Mouse (Mus musculus): ENCODE measurements at regions not wholly inside any gene's neighbourhood (a gene's known extent, or its start where the extent isn't known, plus 50 kb on each side); places are given as distances from the start of the nearest gene placed in this dataset.

DNA sequence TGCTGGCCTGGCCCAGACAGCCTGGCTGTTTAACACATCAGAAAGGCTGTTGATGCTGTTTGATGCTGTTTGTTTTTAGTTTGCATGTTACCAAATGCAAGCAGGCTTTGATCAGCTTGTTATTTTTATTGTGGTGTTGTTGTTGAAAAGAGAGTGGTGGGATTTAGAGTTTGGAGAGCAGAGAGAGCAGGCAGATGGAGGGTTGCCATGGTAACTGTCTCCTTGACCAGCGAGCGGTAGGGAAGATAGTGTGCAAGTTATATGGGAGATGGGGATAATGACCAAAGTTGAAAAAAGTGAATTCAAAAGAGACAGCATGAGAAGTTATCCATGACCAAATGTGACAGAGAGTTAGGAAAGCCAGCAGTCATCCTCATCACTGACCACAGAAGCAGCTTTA, 83.3 kb downstream of the Cmc2 start:
- no peak for DNase-seq (ENCODE audit: low read depth, low spot score)

DNA sequence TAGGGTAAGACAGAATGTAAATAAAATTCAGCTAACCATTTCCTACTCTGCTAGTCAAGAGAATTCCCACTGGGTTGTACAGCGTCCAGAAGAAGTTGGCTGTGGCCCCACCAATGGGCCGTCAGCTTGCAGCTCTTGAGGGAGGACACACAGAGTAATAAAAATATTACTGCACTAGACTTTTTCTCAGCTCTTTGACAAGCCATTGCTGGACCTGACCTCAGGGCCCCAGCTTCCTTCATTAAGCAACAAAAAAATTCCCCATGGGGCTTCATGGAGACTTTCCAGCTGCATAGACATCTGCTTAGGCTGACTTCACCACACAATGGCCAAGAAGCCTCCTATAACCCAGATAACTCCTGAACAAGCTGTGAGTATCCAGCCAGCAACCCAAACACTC, 89.1 kb downstream of the Cmc2 start:
- DNase-seq (ENCODE audit: low read depth, low spot score): peak; percentile 74

DNA sequence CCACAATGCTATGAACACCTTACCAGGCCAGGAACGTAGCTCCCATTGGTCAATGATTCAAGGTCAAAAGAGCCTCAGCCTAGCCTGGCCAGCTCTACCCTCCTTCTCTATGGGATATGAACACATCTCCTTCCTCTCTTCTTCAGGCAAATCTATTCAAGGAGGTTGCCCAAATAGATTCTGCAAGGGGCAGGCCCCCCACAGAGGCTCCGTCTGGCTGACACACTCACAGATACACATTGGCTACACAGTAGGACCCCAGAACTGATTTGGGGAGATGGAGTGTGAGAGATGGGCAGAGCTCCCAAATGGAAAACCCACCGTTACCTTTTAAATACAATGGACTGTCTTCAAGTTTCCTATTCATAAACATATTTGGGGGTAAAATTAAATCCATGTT, 91.6 kb downstream of the Cmc2 start:
- no peak for DNase-seq (ENCODE audit: low read depth, low spot score)

DNA sequence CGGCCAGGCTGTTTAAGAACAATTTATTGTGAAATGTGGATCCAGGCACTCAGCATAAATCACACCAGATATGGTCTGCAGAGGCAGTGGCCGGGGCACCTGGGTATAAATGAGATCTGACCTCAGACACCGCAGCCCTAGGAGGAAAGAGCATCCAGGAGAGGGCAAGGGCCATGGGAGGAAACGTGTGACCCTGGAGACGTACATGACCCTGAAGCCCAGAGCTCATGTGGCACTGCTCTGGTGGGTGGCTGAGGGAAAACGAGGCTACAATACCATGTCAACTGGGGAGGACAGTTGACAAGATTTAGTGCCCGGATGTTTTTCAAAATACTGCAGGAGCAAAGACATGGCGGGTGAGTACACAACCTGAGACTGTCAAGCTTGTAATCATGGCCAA, 93.0 kb downstream of the Cmc2 start:
- no peak for DNase-seq (ENCODE audit: low read depth, low spot score)

DNA sequence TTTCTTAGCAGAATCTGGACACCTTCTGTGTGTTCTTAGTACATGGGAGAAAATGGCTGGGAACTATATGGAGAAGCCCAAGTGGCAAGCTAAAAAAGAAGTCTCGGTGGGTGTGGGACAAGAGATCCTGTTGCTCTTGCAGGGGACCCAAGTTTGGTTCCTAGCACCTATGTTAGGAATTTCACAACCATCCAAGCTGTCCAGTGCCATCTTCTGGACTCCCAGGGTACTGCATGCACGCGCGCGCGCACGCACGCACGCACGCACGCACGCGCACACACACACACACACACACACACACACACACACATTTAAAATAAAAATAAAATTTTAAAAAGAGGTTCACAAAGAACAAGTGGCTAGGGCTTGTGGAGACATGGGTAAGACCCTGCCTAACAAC, 94.1 kb downstream of the Cmc2 start:
- no peak for DNase-seq (ENCODE audit: low read depth, low spot score)

DNA sequence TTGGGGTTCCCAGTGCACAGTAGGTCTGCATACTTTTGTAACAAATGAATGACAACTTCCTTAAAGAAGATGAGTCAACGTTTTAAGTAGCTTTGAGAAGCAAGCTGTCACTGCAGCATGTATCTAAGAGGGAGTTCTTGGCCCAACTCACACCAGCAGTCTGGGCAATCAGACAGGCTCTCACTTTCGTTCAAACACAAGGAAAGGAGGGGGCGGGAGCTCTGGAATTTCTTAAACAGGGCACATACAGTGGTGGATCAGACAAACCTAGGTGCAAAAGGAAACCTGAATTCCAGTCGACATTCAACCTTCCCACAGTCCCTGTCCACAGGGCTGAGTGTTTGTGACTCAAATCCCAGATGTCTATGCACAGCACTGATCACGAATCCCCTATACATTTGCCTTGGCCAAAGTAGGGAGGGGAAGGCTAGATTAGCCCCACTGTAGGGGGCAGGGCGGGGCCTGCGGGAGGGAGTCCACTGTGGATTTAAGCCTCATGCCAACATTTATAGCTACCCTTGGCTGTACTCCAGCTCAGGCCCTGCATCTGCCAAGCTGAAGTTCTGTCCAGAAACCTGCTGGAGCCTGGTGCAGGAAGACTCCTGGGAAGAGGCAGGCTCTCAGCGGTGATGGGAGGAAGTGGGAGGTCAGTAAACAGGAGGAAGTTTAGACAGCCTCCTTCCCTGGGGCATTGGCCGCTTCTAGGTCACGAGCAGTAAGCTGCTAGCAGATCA, 81.5 kb upstream of the Cdyl2 start:
- peak; percentile 52 for DNase-seq (ENCODE audit: low read depth, low spot score)

DNA sequence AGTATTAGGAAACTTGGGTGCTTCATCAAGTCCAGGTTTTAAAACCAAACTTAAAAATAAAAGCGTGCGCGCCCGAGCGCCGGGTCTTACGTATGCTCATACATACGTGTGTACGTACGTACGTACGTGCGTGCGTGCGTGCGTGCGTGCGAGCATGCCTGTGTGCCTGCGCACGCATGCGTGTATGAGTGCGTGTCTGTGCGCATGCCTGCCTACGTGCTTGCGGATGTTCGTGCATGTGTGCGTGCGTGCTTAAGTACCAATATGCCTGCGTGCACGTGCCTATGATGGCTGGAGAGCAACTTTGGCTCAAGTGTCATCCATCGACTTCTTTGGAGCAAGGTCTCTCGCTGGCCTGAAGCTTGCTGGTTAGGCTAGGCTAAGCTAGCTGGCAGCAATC, 68.5 kb upstream of the Cdyl2 start:
- no peak for DNase-seq (ENCODE audit: low read depth, low spot score)

DNA sequence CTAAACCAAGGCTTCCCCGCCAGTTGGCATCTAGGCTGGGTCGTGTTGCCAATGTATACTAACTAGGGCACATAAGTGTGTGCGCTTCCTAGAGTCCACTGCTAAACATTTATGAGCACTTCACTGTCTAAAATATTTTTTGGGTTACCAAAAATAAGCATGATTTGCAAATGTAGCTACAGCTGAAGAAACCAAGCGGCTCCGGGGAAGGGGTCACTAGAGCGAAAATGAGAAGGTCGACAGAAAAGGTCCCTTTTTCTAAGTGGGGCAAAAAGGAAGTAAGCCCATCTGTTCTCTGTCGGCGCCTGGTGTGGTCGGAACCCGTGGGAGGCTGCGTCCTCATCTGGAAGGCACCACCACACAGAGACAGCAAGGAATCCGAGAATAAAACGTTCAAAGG, 67.8 kb upstream of the Cdyl2 start:
- no peak for DNase-seq (ENCODE audit: low read depth, low spot score)

DNA sequence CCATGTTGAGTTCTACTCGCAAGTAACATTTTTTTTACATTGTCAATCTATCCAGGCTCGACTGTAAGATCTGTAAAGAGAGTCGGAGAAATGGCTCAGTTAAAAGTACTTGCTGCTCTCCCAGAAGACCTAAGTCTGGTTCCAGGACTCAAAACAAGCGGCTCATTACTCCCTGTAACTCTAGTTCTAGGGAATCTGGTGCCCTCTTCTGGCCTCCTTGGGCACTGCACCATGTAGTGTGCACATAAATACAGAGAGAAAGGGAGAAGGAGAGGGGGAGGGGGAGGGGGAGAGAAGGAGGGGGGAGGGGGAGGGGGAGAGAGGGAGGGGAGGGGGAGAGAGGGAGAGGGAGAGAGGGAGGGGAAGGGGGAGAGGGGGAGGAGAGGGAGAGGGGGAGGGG, 66.2 kb upstream of the Cdyl2 start:
- DNase-seq (ENCODE audit: low read depth, low spot score): no peak

DNA sequence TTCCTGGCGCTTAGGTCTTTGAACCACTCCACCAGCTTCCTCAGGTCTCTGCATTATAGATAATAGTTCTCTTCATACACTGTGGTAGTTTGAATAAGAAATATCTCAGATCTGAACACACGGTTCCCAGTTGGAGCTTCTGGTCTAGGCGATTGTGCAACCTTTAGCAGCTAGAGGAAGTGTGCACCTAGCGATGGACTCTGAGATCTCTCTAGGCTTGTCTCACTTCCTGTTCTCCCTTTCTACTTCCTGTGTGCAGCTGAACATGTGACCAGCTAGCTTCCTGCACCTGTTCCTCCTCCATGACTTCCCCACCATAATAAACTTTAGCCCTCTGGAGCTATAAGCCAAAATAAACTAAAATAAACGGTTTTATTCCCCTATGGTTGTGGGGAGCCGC, 62.9 kb upstream of the Cdyl2 start:
- no peak for DNase-seq (ENCODE audit: low read depth, low spot score)

DNA sequence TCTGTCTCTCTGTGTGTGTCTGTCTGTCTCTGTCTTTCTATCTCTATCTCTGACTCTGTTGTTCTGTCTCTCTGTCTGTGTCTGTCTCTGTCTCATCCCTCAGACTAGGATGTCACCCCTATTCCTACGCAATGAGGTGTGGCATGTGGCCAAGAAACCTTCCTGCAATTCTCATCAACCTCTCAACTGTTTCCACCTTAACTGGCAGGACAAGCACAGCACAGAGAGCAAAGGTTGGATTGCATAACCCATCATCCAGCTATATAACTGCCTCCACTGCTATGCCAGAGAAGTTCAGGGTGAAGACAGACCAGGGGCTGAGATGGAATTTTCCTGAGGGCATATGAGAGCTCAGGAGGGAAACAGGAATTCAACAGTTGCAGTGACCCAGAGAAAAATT, 60.3 kb upstream of the Cdyl2 start:
- DNase-seq (ENCODE audit: low read depth, low spot score): no peak

DNA sequence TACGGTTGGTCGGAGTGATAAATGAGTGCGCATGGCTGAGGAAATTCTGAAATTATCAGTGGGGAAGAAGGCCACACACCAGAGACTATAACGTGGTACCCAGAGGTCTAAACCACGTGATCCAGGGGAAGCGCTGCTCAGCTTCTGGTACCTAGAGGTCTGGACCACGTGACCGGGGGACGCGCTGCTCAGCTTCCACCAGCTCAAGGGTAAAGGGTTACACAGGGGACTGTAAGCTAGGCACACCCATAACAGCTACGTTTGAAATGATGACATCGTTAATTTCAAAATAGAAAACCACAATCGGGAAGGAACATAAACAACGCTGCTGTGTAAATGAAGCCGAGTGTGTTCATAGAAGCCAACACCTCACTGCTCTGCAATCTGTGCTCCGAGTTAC, 57.5 kb upstream of the Cdyl2 start:
- DNase-seq (ENCODE audit: low read depth, low spot score): no peak

All from skeletal muscle tissue, adult 2 months (tissue).